Mouse (Mus musculus) midbrain, embryonic 16.5 days (tissue): ENCODE data around the gene Vwa8. TPM values are rescaled to one million over a fixed set of nuclear protein-coding genes. Genes with fewer than 3 reads are reported as not detected.

ENCODE experiments used
- ATAC-seq: fragments of 200-750 bp; cut with Nextera tagmentation; 2 replicates; pipeline ENCODE4 v1.8.0; 2017; ENCODE audit warnings: moderate TSS enrichment
- H3K27ac ChIP-seq: fragments of 300-500 bp; sonication (generic); 2 replicates; pipeline ENCODE4 v1.5.1; 2014; ENCODE audit warnings: mild to moderate bottlenecking, low read length, mixed read lengths
- H3K27me3 ChIP-seq: fragments of 300-500 bp; sonication (generic); 2 replicates; pipeline ENCODE4 v1.6.1; 2014; ENCODE audit warnings: low read depth, low read length, mixed read lengths; ENCODE audit not compliant: control insufficient read depth, insufficient read depth
- H3K36me3 ChIP-seq: fragments of 300-500 bp; sonication (generic); 2 replicates; pipeline ENCODE4 v1.6.1; 2014; ENCODE audit warnings: mild to moderate bottlenecking, low read length, moderate library complexity, mixed read lengths; ENCODE audit not compliant: control insufficient read depth, insufficient read depth
- H3K4me1 ChIP-seq: fragments of 300-500 bp; sonication (generic); 2 replicates; pipeline ENCODE4 v1.6.1; 2014; ENCODE audit warnings: mild to moderate bottlenecking, low read length, mixed read lengths; ENCODE audit not compliant: control insufficient read depth, insufficient read depth
- H3K4me2 ChIP-seq: fragments of 300-500 bp; sonication (generic); 2 replicates; pipeline ENCODE4 v1.6.1; 2014; ENCODE audit warnings: mild to moderate bottlenecking, low read length, mixed read lengths
- H3K4me3 ChIP-seq: fragments of 300-500 bp; sonication (generic); 2 replicates; pipeline ENCODE4 v1.5.1; 2014; ENCODE audit warnings: low read depth, mild to moderate bottlenecking, low read length, moderate library complexity, mixed read lengths
- H3K9ac ChIP-seq: fragments of 300-500 bp; sonication (generic); 2 replicates; pipeline ENCODE4 v1.6.1; 2014; ENCODE audit warnings: low read depth, low read length, mixed read lengths
- H3K9me3 ChIP-seq: fragments of 300-500 bp; sonication (generic); replicated peaks from 2 replicates; pipeline ENCODE4 v1.6.1; 2014; ENCODE audit warnings: mild to moderate bottlenecking, low read length, mixed read lengths; ENCODE audit not compliant: control insufficient read depth, poor library complexity, severe bottlenecking
- WGBS: fragments of 180-500 bp; shearing (Covaris S2); extraction: QIAGEN DNeasy Blood & Tissue Kit; methylation state at CpG from one replicate; pipeline ENCODE4 v1.1.7; 2014; 5-methylcytosine and 5-hydroxymethylcytosine counted together
- polyA plus RNA-seq: library from polyadenylated mRNA; unstranded; fragments of >200 nt; fragmentation: Nextera tagmentation; extraction: Ambion mirVana; gene quantifications from 2 replicates; pipeline ENCODE4 v1.2.1, GENCODE M21; 2015

Vwa8 gene
- polyA plus RNA-seq, 1 experiment from 2014 or later: 7.3 TPM

DNA sequence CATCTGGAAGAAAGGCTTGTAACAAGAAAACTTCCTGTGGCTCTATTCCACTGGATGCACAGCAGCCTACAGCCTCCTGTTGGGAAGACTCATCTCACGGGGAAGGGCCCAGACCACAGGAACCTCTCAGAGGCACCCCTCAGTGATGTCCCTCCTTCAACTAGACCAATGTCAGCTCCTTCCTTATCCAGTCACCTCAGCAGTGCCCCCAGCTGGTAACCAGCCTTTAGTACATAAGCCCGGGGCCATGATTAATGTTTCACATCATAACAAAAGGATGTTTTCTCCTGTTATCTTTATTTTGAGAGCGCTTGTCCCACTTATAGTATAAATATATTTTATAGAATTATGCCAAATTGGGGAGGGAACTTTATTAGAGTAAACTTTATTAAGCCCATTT, 181.9 kb downstream of the Vwa8 start:
- Histone ChIP-seq H3K9ac (no peak overlapping the region), H3K9me3 (no peaks in the 10 kb centered on the region), H3K36me3 (no peaks in the 10 kb centered on the region), H3K4me2 (no peak overlapping the region), H3K27ac (no peak overlapping the region), H3K27me3 (no peaks in the 10 kb centered on the region), H3K4me3 (no peak overlapping the region), H3K4me1 (no peaks in the 10 kb centered on the region)
- WGBS: 98% methylated on average over 3 of the region's 3 CpGs
- no peak for ATAC-seq

DNA sequence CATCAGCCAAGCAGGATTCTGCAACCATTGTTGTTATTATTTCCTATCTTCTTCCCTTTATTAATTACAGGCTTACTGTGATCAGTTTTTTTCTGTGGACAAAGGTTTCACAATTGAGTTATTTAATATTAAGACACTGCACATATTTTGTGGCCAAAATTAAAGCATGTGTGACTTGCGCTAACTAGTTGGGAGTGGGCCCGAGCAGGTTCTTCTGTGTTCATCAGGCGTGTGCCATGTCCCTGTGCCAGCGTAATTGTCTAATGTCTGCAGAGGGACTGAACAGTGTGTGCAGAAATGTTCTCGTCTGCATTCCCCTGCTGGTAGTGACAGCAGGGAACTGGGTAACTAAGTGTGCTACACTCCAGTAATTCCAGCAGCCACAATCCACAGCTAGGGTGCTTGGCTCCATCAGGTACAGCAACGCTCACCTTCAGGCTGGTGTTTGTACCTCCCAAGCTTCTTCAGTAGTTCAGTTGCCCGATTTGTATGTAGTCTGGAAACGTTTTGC, 182.4 kb downstream of the Vwa8 start:
- no peaks in the 10 kb centered on the region for H3K9me3 ChIP-seq
- H3K4me3 ChIP-seq: no peak overlapping the region
- WGBS: 93% methylated on average over 8 of the region's 8 CpGs
- no peak overlapping the region for H3K27ac ChIP-seq
- H3K4me1 ChIP-seq: no peaks in the 10 kb centered on the region
- no peak for ATAC-seq
- H3K27me3 ChIP-seq: no peaks in the 10 kb centered on the region
- H3K9ac ChIP-seq: no peak overlapping the region
- no peaks in the 10 kb centered on the region for H3K36me3 ChIP-seq
- no peak overlapping the region for H3K4me2 ChIP-seq

DNA sequence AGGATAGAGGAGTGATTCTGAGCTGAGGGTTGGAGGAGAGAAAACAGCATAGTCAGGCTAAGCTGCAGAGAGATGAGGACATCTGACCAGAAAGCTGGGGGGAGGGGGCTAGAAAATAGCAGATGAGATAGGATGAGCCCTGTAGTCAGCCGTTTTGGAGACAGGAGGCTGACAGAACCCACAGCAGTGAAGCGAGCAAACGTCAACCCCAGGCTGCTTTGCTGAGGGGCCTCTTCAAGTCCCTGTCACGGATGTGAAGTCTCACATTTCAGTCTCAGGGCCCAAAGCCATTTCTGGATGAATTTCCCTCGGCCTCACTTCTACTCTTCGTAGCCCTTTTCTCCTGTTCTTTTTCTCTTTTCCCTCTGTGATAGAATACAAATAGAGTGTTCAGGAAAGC, 184.5 kb downstream of the Vwa8 start:
- no peaks in the 10 kb centered on the region for H3K27me3 ChIP-seq
- H3K9me3 ChIP-seq: no peaks in the 10 kb centered on the region
- ATAC-seq: no peak
- H3K4me2 ChIP-seq: no peak overlapping the region
- H3K4me1 ChIP-seq: no peaks in the 10 kb centered on the region
- no peak overlapping the region for H3K9ac ChIP-seq
- no peaks in the 10 kb centered on the region for H3K36me3 ChIP-seq
- no peak overlapping the region for H3K27ac ChIP-seq
- no peak overlapping the region for H3K4me3 ChIP-seq
- 76% methylated on average over 6 of the region's 6 CpGs for WGBS

DNA sequence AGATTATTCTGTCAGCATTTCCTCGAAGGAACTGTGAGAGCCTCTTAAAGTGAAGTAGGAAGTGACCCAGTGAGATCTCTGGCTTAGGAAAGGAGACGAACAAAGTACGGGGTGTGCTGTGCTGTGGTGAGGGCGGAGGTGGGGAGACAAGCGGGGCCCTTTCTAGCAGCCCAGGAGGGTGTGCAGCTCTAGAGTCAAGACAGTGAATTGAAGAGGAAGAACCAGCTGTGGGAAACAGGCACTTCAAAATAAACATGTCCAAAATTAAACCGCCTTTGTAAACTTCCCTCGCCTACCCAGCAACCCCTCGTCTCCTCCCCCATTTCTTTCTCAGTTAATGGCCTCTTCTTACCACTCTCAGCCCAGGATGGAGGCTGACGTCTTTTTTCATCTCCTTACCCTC, 185.7 kb downstream of the Vwa8 start:
- no peaks in the 10 kb centered on the region for H3K36me3 ChIP-seq
- H3K27ac ChIP-seq: no peak overlapping the region
- H3K27me3 ChIP-seq: no peaks in the 10 kb centered on the region
- no peak overlapping the region for H3K4me3 ChIP-seq
- no peaks in the 10 kb centered on the region for H3K9me3 ChIP-seq
- H3K4me2 ChIP-seq: no peak overlapping the region
- no peak for ATAC-seq
- no peaks in the 10 kb centered on the region for H3K4me1 ChIP-seq
- H3K9ac ChIP-seq: no peak overlapping the region
- WGBS: 71% methylated on average over 9 of the region's 9 CpGs

DNA sequence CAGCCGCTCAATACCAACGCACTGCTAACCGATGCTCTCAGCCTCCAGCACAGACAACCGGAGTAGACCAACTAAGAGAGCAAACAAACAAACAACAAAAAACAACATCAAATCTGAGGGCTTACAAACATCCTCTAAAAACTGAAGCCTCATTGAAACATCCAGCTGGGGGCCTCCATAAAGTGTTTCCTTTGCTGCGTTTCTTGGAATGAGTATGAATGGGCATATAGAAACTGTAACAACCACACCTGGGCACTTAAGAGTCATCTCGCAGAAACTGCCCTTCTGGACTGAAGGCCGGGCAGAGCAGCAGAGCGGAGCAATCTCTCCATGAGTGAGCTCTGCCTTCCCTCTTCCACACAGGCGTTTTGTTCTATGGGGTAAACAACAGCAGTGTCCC, 186.7 kb downstream of the Vwa8 start:
- WGBS: 76% methylated on average over 9 of the region's 9 CpGs
- no peak for ATAC-seq
- Histone ChIP-seq H3K4me2 (no peak overlapping the region), H3K27ac (no peak overlapping the region), H3K27me3 (no peaks in the 10 kb centered on the region), H3K9ac (no peak overlapping the region), H3K4me3 (no peak overlapping the region), H3K9me3 (no peaks in the 10 kb centered on the region), H3K36me3 (no peaks in the 10 kb centered on the region), H3K4me1 (no peaks in the 10 kb centered on the region)

DNA sequence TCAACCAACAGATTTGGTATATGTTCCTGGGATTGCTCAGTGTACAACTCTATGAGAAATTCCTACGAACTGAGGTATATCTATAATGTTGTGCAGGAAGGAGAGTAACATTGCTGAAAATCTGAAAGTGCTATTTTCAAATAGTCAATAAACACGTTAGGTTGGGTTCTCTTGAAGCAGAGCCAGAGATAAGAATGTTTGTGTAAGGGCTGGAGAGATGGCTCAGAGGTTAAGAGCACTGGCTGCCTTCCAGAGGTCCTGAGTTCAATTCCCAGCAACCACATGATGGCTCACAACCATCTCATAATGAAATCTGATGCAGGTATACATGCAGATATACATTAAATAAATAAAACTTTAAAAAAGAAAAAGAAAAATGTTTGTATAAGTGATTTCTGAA, 198.3 kb downstream of the Vwa8 start:
- Histone ChIP-seq H3K4me1 (no peaks in the 10 kb centered on the region), H3K4me2 (no peak overlapping the region), H3K27me3 (no peaks in the 10 kb centered on the region), H3K9ac (no peak overlapping the region), H3K4me3 (no peak overlapping the region), H3K27ac (no peak overlapping the region), H3K36me3 (no peaks in the 10 kb centered on the region), H3K9me3 (no peaks in the 10 kb centered on the region)
- ATAC-seq: no peak
- WGBS: 86% methylated on average over 2 of the region's 2 CpGs

DNA sequence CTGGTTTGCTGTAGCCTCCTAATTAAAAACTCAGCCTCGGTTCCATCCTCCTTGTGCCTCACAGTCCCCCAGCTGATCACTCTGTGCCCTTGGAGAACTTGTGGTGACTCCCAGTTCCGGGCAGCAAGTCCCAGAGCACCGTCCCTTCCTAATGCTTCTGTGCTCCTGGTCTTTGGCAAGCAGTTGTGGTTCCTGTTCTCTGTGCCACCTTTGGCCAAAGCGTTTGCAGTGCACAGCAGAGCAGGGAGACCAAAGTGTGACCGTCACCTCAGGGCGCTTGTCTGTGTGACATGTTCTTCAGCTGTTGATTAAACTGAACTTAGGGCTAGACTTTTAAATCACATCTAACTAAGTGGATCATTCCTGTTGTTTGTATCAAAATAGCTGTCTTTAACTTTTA, 199.1 kb downstream of the Vwa8 start:
- no peak for ATAC-seq
- Histone ChIP-seq H3K36me3 (no peaks in the 10 kb centered on the region), H3K9me3 (no peaks in the 10 kb centered on the region), H3K27ac (no peak overlapping the region), H3K4me2 (no peak overlapping the region), H3K27me3 (no peaks in the 10 kb centered on the region), H3K4me3 (no peak overlapping the region), H3K9ac (no peak overlapping the region), H3K4me1 (no peaks in the 10 kb centered on the region)
- WGBS: 93% methylated on average over 6 of the region's 6 CpGs

DNA sequence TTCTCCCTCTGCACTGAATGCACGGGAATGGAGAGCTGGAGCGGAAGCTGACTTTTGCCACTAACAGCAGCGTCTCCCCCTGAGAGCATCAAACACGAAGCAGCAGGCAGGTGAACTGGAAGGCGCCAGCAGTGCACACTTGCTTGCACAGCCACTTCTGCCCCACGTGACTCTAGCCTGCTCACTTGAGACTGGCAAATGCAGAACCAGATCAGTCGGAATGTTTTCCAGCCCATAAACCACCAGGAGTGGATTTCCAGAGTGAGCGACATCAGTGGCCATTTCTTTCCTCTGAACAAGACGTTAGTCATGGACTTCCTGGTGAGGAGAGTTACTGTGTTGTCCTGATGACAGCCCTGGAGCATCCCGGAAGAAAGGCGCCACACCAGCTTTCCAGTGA, 200.7 kb downstream of the Vwa8 start:
- no peak overlapping the region for H3K4me3 ChIP-seq
- 71% methylated on average over 11 of the region's 11 CpGs for WGBS
- H3K36me3 ChIP-seq: no peaks in the 10 kb centered on the region
- ATAC-seq: no peak
- no peaks in the 10 kb centered on the region for H3K27me3 ChIP-seq
- no peak overlapping the region for H3K4me2 ChIP-seq
- no peaks in the 10 kb centered on the region for H3K4me1 ChIP-seq
- H3K9me3 ChIP-seq: no peaks in the 10 kb centered on the region
- no peak overlapping the region for H3K27ac ChIP-seq
- no peak overlapping the region for H3K9ac ChIP-seq

DNA sequence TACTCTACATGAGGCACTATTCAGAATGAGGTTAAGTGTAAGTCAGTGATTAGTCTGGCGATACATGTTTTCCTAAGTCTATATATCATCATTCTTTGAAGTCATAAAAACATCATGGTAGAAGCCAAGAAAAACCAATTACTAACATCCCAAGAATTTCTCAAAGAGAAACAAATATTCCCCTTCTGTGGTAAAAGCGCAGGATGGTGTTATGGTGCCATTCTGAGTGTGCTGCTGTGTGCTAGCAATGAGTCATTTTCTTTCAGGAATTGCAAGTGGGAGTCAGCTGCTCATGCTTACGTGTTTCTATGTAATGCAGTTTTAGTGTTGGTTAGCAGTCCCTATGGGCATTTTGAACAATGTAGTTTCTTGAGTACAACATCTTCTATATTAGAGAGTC, 216.8 kb downstream of the Vwa8 start:
- no peak overlapping the region for H3K27ac ChIP-seq
- H3K36me3 ChIP-seq: no peaks in the 10 kb centered on the region
- H3K27me3 ChIP-seq: no peaks in the 10 kb centered on the region
- H3K4me3 ChIP-seq: no peak overlapping the region
- H3K4me2 ChIP-seq: no peak overlapping the region
- 92% methylated on average over 3 of the region's 3 CpGs for WGBS
- H3K9me3 ChIP-seq: no peaks in the 10 kb centered on the region
- no peaks in the 10 kb centered on the region for H3K4me1 ChIP-seq
- H3K9ac ChIP-seq: no peak overlapping the region
- ATAC-seq: no peak

DNA sequence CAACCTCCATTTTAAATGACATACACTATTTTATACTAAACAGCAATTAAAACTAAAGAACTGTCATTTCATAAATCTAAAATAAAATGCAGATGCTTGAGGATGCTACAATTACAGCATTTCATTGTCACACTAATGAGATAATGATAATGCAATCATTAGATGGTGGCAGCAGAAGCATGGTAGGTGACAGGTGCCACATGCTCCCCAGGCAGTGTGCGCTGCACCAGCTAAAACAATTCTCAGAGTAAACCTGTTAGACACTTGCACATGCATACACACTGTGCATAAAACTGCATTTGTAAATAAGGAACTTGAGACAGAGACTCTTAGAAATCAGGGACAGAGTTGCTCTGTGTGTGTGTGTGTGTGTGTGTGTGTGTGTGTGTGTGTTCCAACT, 220.7 kb downstream of the Vwa8 start:
- Histone ChIP-seq H3K9me3 (no peaks in the 10 kb centered on the region), H3K4me3 (no peak overlapping the region), H3K27me3 (no peaks in the 10 kb centered on the region), H3K4me1 (no peaks in the 10 kb centered on the region), H3K9ac (no peak overlapping the region), H3K36me3 (no peaks in the 10 kb centered on the region), H3K4me2 (no peak overlapping the region), H3K27ac (no peak overlapping the region)
- ATAC-seq: no peak
- 81% methylated on average over 1 of the region's 1 CpGs for WGBS
